Mouse (Mus musculus) heart, adult 18-20 months (tissue): ENCODE results near the gene Slc25a21. TPM values are rescaled to one million over a fixed set of nuclear protein-coding genes. Genes with fewer than 3 reads are reported as not detected.
A peak's percentile ranks its signal among the peaks of the same experiment; 100 is the strongest.
"Not testable (repeated sequence)": the region's sequence is repeated elsewhere in the genome, so short reads cannot be mapped to it uniquely, and the experiment has no call there.

Source experiments
- DNase-seq, 2 experiments: peaks; one replicate each; pipeline ENCODE4 v3.0.0; 2021 to 2022; ENCODE audit warnings: mixed read lengths in 1 of 2
- long read RNA-seq, 2 experiments: library from polyadenylated mRNA; stranded (forward); transcript quantifications; one replicate each; pipeline ENCODE4 v2.0.0; 2021
- total RNA-seq, 2 experiments: library from RNA; stranded (reverse); gene quantifications; 2 replicates each; pipeline ENCODE4 v1.2.3; 2021

The Slc25a21 gene
- under 1 TPM; 0.64 to 0.67 TPM for total RNA-seq
- long read RNA-seq, experiment 1 = 0 reads
- long read RNA-seq, experiment 2 = 0 reads

DNA sequence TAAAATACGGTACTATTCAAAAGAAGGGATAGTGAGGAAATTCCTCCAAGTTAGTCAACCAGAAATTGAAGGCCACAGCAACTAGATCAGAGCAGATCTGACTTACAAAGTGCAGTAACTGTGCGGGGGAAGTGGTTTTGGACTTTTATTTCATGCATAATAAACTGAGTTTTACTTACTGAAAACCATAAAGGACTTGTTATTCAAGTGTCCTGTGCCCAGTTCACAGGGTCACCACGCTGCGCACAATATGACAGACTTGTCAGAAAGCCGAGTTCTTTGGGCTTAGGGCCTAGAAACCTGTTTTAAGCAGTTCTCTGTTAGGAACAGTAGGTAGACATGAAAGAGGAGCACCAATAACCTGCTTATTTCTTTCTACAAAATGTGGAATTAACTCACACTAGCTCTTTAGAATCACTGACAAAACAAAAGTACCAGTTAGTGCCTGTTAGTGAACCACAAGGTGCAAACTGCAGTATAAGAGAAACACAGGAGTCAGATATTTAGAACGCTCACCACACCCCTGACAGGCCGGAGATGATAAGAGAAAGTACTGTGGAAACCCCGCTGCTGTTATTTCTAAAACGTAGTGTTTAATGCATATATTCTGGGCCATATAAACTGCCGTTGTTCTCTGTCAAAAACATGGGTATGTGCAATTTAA, at the start of gene Slc25a21:
Gene Slc25a21, minus strand, starts transcription at position 110 of the 664 bp plus-strand sequence.
- no peak for DNase-seq

DNA sequence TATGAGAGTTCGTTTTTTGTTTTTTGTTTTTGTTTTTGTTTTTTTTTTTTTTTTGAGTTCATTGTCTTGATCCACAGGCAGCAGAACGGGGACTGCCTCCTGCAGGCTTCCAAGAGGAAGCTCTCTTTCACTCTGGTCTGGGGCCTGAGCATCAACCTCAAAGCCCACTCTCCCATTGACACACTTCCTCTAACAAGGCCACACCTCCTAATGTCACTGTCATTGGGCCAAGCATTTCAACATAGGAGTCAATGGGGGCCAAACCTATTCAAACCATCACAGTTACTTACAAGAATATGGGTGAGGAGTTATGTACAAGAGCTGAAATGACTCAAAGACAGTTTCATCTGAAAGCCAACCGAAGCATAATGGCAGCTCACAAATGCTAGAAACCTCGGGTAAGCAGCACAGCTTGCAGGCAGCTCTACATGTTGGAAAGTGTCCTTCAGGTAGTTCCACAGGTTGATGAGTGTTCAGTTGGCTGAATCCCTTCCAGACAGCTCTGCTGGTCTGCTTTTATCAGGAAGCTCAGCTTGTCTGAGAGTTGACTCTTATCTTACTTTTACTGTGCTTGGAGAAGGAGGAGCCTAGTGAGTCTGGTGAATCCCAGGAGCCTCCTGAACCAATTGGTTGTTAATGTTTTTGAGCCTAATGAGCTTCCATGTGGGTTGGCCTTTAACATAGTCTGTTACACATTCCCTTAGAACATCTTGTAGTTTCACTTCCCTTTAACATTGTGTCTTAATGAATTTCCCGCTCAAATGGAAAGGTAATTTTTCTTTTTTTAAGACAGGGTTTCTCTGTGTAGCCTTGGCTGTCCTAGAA, 46.6 kb upstream of the Slc25a21 start:
- no peak for DNase-seq

DNA sequence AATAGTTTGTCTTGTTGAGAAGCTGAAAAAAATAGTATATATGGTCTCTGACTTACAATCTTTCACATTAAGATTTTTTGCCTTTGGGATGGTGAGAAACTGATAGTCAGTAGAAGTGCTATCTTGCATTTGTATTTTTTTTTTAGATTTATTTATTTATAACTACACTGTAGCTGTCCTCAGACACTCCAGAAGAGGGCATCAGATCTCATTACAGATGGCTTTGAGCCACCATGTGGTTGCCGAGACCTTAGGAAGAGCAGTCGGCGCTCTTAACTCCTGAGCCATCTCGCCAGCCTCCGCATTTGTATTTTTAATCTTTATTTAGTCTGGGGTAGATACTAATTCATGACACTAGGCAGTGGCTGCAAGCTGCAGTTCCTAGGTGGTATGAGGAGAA, 36.1 kb upstream of the Slc25a21 start:
- DNase-seq = no peak

DNA sequence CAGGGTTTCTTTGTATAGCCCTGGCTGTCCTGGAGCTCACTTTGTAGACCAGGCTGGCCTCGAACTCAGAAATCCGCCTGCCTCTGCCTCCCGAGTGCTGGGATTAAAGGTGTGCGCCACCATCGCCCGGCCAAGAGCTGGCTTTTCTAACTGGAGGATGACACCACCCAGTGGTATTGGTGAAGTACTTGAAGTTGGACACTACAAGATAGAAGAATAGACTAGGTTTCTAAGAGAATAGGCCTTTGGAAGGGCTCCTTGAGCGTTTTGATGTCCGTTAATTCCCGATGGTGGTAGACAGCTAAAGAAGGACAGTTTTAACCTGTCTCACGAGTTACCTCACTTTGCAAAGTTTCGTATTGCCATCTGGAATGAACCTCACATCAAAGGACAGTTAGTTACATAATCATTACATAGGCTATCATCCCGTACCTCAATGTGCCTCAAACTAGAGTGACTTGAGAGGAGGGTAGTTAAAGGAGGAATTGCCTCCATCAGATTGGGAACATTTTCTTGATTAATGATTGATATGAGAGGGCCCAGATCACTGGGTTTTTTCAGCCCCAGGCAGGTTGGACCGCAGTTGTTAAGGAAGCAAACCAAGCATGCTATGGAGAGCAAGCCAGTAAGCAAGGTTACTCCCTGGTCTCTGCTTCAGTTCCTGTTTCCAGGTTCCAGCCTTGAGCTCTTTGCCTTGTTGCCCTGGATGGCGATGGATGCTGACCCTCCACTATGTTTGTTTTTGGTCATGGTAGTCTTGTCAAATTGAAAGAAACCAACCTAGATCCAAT, 34.0 kb upstream of the Slc25a21 start:
- peak in 1 of 2 experiments; percentile 34 for DNase-seq

DNA sequence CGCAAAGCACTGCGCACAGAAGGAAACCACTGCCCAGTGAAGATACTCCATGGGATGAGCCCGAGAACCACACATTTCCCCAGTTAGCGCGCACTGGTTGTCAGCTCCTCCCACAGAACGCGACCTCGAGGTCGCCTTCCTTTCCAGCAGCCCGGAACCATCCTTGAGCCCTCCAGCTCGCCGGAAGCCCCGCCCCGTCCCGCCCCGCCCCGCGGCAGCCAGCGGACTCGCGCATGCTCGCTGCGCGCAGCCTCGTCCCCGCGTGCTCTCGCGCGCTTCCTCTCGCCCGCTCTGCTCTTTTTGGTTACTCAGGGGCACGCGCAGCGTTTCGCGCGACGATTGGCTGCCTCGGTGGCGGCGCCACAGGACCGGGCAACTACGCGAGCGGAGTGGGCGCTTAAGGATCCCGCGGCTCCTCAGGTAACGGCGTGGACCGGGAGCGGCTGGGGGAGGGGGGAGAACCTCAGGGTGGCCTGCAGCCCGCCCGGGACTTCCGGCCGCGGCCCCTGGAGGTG, 33.0 kb upstream of the Slc25a21 start, which contains the start of the genes Prps1l3 and Mipol1:
Gene Prps1l3, plus strand, starts transcription at position 221 of the 515 bp plus-strand sequence.
Gene Mipol1, plus strand, starts transcription at position 236 of the 515 bp plus-strand sequence.
- peak; percentile 90 to 93 for DNase-seq

DNA sequence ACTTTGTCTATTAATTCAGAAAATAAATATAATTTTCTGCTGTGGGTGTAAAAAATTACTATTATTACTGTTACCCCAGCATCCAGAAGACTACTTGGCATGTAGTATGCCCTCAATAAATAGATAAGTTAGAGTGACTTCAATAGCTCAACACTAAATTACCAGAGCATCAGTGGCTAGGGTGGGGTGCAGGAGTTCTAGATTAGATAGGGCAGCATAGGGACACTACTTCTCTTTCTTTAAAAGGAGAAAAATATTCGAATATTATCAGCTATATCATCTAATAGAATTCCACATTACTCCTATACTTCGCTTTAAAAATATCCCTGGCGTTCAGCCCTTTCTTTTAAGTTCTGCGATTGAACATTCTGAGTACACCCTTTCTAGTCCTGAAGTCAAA, 32.4 kb upstream of the Slc25a21 start:
- no peak for DNase-seq

DNA sequence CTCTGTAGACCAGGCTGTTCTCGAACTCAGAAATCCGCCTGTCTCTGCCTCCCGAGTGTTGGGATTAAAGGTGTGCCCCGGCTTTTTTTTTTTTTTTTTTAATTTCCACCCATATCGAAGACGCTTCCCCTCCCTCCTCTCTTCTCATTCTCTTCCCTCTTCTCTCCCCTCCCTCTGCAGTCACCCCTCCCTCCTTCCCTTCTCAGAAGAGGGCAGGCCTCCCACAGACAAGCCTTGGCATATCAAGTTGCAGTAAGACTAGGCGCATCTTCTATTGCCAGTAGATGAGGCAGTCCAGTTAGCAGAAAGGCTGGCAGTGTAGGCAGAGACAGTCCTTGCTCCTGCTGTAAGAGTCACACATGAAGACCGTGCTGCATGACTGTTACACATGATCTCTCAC, 30.5 kb upstream of the Slc25a21 start:
- DNase-seq = no peak

DNA sequence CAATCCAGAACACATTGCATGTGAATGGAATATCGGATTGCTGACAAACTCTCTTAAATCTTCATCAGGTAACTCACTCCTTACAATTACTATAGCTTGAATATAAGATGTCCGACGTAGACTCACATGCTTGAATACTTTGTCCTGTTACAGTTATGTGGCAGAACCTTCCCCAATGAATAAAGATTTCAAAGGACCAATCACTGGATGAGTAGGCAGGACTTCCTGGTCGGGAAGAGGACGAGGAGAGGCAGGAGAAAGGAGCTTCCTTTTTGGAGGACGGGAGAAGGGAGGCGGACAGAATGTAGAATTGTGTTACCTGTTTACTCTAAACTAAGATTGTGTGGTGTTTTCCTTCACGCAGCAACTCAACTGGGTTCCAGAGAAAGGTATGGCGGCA, 29.1 kb upstream of the Slc25a21 start:
- DNase-seq = no peak

DNA sequence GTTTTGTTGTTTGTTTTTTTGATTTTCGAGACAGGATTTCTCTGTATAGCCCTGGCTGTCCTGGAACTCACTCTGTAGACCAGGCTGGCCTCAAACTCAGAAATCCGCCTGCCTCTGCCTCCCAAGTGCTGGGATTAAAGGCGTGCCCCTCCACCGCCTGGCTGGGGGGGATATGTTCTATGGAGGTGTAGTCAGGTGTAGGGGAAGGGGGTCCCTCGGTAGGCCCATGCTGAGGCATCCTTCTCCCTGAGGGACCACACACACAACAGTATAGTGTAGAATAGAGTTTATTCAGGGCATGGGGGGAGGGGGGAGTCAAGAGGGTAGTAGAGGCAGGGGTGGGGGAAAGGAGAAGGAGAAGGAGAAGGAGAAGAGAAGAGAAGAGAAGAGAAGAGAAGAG, 15.2 kb upstream of the Slc25a21 start:
- DNase-seq = not testable (repeated sequence)

DNA sequence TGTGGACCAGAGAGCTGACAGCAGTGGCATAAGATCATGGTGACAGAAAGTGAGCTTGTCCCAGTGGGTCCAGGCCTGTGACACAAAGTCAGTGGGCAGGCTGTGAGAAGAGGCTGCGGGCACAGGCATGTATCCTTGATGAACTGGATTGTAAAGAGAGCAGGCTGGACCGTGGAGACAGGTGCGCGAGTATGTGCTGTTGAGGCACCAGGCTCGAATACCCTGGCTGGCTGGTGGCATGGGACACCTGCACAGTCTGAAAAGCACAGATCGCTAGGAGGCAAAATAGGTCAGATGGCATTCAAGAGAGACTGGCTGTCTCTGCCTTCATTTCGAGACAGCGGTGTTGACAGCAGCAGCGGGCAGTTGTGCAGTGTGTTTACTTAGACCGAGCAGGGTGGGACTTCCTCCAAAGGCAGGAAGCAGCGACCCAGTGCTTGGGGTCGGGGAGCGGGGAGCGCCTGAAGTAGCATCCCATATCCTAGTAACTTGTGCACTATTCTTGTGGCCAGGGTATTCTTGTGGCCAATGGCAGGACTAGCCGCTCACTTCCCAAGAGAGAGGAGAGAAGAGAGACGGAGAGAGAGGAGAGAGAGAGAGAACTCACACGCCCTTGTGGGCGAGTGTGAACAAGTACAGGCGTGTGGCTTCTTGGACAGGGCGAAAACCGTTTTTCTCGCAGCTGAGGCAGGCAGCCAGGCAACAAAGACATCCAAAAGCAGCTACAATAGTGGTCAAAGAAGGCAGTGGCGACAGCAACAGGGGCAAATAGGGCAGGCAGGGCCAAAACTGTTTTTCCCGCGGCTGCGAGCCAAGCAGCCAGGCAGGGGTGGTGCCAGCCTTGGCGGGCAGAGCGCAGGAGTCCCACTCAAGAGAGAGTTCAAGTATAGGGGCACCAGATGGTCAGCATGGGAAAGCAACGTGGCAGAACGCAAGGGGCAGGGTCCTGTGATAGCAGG, 14.4 kb upstream of the Slc25a21 start:
- DNase-seq = peak; percentile 61 to 62

DNA sequence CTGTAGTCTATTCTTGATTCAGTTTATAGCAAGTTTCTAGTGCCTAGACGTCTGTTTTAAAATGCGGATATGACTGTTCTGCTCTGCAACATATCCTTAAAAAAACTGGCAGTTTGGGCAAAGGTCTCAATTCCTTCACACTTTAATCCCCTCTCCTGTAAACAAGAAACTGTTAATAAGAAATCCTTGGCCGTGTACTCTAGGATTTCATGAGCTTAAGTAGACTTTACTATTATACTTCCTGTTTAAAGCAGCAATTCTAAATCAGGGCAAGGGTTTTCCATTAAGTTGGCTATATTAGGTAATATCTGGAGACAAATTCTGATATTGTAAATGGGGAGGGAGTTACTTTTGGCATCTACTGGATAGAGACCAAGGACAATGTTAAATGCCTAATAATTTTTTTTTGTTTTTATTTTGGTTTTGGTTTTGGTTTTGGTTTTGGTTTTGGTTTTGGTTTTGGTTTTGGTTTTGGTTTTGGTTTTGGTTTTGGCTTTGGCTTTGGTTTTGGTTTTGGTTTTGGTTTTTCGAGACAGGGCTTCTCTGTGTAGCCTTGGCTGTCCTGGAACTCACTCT, 7.1 kb upstream of the Slc25a21 start:
- DNase-seq = no peak

DNA sequence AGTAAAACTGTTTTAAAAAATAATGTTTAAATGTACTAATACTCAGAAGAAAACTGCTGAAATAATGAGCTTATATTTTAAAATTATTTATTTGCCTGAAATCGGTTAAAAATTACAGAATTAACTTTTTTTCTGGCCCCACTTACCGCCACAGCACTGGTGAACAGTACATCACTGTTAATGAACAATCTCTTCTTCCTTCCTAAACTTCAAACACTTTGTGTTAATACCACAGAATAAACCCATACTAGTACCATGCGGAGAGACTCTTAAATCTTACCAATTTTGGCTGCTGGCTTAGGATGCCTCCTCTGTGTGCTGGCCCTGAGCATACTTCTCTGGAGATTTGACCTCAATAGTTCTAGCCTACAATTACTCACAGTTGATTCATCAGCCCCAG, 4.6 kb upstream of the Slc25a21 start:
- no peak for DNase-seq

DNA sequence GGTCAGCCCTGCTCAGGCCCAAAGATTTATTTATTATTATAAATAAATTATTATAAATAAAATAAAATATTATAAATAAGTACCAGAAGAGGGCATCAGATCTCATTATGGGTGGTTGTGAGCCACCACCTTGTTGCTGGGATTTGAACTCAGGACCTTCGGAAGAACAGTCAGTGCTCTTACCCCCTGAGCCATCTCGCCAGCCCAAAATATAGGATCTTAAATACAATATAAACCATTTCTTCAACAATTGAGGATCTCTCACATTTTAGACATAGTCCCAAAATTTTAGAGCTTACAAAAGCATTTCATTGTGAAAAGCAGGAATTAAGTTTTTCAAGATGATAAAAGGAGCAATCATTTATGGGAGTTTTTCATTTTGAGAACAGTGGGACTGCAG, 2.2 kb upstream of the Slc25a21 start:
- no peak for DNase-seq

DNA sequence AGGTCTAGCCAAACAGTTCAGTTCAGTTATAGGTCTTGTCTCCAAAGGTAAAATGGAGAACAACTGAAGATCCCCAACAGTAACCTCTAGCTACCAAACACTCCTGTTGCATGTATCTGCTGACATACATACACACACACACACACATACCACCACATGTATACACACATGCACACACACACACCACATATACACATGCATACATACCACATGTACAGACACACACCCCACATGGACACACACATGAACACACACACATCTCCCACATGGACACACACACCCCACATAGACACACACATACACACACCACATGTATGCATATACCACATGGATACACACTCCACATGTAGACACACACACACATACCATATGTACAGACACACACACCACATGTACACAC, 997 bp upstream of the Slc25a21 start:
- no peak for DNase-seq

DNA sequence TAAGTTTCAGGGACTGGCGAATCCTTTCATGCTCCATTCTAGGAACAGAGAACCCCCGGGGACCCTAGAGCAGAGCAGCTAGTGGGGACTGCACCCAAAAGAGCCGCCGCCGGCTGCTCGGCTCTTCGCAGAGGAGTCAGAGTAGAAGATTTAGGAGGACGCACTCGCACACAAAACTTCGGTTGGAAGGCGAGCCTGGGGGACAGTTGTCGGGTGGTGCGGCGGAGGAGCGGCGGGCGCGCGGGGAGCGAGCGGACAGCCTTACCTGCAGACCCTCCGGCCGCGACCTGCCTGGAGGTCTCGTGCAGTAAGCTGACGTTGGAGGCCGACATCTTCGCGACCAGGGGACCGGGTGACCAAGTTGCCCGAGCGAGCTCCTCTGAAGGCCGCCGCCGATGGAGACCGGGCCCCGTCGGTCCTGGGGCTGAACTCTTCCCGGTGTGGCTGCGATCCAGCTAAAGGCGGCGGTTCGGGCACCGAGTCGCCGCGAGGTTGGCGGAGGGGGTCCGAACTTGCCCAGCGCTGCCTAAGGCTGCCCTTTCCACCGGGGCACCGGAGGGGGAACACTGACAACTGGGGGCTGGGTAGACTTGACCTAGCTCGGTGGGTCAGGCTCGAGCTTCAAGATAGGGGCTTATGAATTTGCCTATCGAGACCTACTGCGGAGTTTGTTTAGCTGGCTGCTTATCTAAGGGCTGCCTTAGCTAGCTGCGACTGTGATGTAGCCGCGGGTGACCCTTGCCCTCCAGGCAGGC, 487 bp downstream of the Slc25a21 start:
- peak; percentile 11 to 46 for DNase-seq

DNA sequence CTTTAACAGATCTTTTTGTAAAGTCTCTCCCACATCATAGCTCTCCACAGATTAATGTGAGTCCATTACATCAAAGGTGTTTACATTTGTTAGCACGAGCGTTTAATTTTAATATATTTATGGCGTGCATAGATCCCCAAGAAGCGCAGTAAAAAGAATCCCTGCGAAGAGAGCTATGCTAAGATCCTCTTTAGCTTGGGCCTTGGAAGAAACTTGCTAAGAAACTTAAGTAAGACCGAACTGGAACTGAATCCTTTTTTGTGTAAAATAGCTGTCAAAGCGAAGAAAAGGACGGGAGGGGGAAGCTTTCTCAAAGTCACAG, 1.0 kb downstream of the Slc25a21 start:
- DNase-seq = no peak

DNA sequence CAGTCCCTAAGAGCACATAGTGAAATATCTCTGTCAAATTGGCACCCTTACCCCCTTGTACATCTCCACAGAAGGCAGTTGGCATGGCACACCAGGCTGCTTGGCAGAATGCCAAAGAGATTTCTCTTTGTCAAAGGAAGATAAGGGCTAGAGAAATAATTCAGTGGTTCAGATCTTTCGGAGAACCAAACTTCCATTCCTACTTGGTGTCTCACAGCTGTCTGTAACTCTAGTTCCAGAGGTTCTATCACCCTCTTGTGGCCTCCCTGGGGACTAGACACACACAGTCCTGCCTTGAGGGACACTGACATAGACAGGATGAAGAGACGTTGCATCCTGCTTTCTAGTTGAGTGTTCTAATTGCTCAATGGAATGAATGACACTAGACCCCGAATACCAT, 2.7 kb downstream of the Slc25a21 start:
- DNase-seq = peak; percentile 1 to 12

DNA sequence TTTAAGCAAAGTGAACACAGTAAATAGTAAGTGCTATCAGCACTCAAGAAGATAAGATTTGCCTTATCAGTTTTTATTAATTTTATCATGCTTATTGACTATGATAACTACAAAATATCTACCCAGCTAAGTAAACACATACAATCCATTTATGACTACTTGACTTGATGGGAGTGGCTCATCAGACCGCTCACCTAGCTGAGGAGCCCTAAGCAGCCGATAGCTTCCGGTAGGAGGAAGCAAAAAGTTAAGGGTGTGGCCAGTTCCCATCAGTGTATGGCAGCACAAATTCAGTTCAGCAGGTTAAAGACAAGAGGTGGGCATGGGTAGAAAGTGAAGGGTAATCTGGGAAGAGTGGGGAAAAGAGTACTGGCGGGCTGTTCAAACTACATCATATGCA, 10.2 kb downstream of the Slc25a21 start:
- DNase-seq = no peak

DNA sequence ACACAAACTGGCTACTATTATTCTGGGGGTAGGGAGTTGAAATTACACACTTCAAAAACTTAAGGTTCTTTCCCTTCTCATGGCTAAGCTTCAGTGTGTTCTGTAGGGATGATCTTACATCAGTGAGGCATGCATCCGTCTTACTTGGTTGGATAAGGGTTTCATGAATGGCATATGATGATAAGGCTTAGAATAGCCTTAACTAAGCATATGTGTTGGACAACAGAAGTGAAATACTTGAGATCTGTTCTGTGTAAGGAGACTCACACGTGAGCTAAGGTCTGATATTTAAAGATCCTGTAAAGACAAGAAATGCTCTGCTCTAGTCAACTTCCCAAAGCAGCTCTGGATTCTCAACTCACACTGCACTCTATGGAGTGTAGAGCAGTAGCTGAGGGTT, 11.1 kb downstream of the Slc25a21 start:
- DNase-seq = no peak

DNA sequence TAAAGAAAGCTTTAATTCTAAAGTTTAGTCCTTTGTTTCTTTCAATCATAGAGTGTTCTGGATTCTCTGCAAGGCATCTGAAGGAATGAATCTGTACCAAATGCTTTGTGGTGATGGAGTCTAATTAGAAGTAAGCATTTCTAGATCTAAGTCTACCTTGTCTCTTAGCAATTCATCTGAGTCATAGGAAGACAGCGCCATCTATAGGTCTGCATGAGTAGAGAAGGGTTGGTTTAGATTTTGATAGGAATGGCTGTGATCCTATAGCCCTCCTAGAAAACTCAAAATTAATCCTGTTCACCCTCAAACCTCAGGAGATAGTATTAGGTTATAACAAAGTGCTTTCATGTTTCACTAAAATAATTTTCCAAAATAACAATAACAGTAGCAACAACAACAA, 11.8 kb downstream of the Slc25a21 start:
- DNase-seq = peak; percentile 3 to 29
